Mouse (Mus musculus): ENCODE results near the gene Clip2.

DNA sequence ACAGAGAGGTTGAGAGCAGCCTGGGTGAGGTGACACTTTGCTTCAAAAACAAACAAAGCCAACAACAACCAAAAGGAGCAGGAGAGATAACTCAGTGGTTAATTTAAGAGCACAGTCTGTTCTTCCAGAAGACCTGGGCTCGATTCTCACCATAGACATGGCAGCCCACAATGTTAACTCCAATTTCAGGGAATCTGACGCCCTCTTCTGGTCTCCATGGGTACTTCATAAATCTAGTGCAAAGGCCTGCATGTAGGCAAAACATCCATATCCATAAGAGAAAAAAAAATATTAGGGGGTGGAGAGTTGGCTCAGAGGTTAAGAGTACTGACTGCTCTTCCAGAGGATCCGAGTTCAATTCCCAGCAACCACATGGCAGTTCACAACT is 7.0 kb downstream of the Clip2 start:
- no peak for TF ChIP-seq POLR2A (IDR thresholded peaks at IDR 0.05; ENCODE audit: low read depth, low read length)
- TF ChIP-seq CTCF (IDR thresholded peaks at IDR 0.05; ENCODE audit: borderline replicate concordance, insufficient read depth, low read length): no peak
